Mouse (Mus musculus): ENCODE data around the gene Brpf3. TPM values are rescaled to one million over a fixed set of nuclear protein-coding genes. Genes with fewer than 3 reads are reported as not detected.

Brpf3 gene
- total and polyA plus RNA-seq, 2 experiments: 4.4 to 18.9 TPM

DNA sequence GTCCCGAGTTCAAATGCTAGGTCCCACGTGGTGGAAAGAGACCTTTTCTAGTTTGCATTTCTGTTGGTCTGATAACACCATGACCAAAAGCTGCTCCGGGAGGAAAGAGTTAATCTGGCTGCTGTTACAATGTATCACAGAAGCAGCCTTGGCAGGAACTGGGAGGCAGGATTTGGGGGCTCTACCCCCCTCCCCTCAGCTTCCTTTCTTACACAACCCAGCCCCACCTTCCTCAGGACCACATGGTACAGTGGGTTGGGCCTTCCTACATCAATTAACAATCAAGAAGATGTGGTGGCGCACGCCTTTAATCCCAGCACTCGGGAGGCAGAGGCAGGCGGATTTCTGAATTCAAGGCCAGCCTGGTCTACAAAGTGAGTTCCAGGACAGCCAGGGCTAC, 53.5 kb downstream of the Brpf3 start:
- Histone ChIP-seq H3K4me1 (ENCODE audit: control insufficient read depth, insufficient read depth, low read length) (no peaks in the 10 kb centered on the region), H3K79me2 (ENCODE audit: control insufficient read depth, insufficient read depth, low read length) (no peaks in the 10 kb centered on the region), H3K27me3 (ENCODE audit: control insufficient read depth, insufficient read depth, low read length) (no peaks in the 10 kb centered on the region), H3K4me3 (ENCODE audit: insufficient read depth, low read depth, low read length) (no peak overlapping the region), H3K9ac (ENCODE audit: low read depth, low read length) (no peak overlapping the region), H3K36me3 (ENCODE audit: control insufficient read depth, insufficient read depth, low read length) (no peaks in the 10 kb centered on the region), H3K27ac (replicated peaks; ENCODE audit: insufficient read depth, low read depth, low read length) (no peak overlapping the region)
- 84% methylated on average over 7 of the region's 7 CpGs for WGBS
- DNase-seq (ENCODE audit: extremely low read depth, low read depth, low spot score): no peak
- TF ChIP-seq POLR2A (IDR thresholded peaks at IDR 0.05; ENCODE audit: extremely low read depth, insufficient read depth, low read length) (no peak), CTCF (IDR thresholded peaks at IDR 0.05; ENCODE audit: low read depth, low read length) (no peak)

- no peaks in the 10 kb centered on the region for H3K79me2 ChIP-seq (ENCODE audit: control insufficient read depth, insufficient read depth, low read length)
- 80% methylated on average over 9 of the region's 9 CpGs for whole genome bisulfite sequencing
- H3K36me3 ChIP-seq (ENCODE audit: control insufficient read depth, insufficient read depth, low read length): no peaks in the 10 kb centered on the region
- TF ChIP-seq CTCF (IDR thresholded peaks at IDR 0.05; ENCODE audit: low read depth, low read length) (peak; percentile 43), POLR2A (IDR thresholded peaks at IDR 0.05; ENCODE audit: extremely low read depth, insufficient read depth, low read length) (no peak)
- H3K4me1 ChIP-seq (ENCODE audit: control insufficient read depth, insufficient read depth, low read length): no peaks in the 10 kb centered on the region
- no peak overlapping the region for H3K4me3 ChIP-seq (ENCODE audit: insufficient read depth, low read depth, low read length)
- no peak overlapping the region for H3K27ac ChIP-seq (replicated peaks; ENCODE audit: insufficient read depth, low read depth, low read length)
- no peaks in the 10 kb centered on the region for H3K27me3 ChIP-seq (ENCODE audit: control insufficient read depth, insufficient read depth, low read length)
- H3K9ac ChIP-seq (ENCODE audit: low read depth, low read length): no peak overlapping the region
- peak; percentile 26 for DNase-seq (ENCODE audit: extremely low read depth, low read depth, low spot score)
These were observed 54.4 kb downstream of the Brpf3 start for GRCm38 (mm10) chr17:28855166-28855885.

- H3K27ac ChIP-seq (replicated peaks; ENCODE audit: insufficient read depth, low read depth, low read length): no peak overlapping the region
These were observed 55.1 kb downstream of the Brpf3 start for GRCm38 (mm10) chr17:28856030-28856429.

DNA sequence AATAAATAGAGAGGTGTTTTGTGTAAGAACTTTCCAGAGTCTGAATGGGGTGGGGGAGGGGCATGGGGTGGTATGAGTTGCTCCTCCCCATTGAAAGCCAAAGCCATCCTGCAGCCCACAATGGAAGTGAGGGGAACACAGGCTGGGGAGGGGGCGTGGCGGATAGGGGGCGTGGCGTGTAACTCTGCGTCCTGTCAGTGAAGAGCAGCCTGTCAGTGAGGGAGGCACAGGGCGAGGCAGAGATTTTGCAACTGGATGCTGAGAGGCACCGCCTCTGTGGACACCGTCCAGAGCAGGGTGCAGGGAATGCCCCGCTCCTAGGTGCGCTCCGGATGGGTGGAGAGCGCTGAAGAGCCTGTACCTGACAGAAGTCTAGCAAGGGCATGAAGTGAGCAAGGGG, 57.3 kb downstream of the Brpf3 start, which contains the start of gene Pnpla1:
Gene Pnpla1, plus strand, starts transcription at position 207 of the 400 bp plus-strand sequence.
- Histone ChIP-seq H3K9ac (ENCODE audit: low read depth, low read length) (no peak within 1 kb of the TSS), H3K36me3 (ENCODE audit: control insufficient read depth, insufficient read depth, low read length) (no peaks in the 10 kb centered on the region), H3K4me1 (ENCODE audit: control insufficient read depth, insufficient read depth, low read length) (no peaks in the 10 kb centered on the region), H3K27ac (replicated peaks; ENCODE audit: insufficient read depth, low read depth, low read length) (no peak within 1 kb of the TSS), H3K79me2 (ENCODE audit: control insufficient read depth, insufficient read depth, low read length) (no peaks in the 10 kb centered on the region), H3K27me3 (ENCODE audit: control insufficient read depth, insufficient read depth, low read length) (no peaks in the 10 kb centered on the region), H3K4me3 (ENCODE audit: insufficient read depth, low read depth, low read length) (no peak within 1 kb of the TSS)
- WGBS: 19% methylated on average over 12 of the region's 12 CpGs
- TF ChIP-seq POLR2A (IDR thresholded peaks at IDR 0.05; ENCODE audit: extremely low read depth, insufficient read depth, low read length) (no peak), CTCF (IDR thresholded peaks at IDR 0.05; ENCODE audit: low read depth, low read length) (no peak)
- peak; percentile 9 for DNase-seq (ENCODE audit: extremely low read depth, low read depth, low spot score)

More at GRCm38 (mm10) chr17:28856030-28856429, 55.1 kb downstream of the Brpf3 start:
- H3K9ac ChIP-seq (ENCODE audit: low read depth, low read length): no peak overlapping the region
- H3K27me3 ChIP-seq (ENCODE audit: control insufficient read depth, insufficient read depth, low read length): no peaks in the 10 kb centered on the region
- no peaks in the 10 kb centered on the region for H3K4me1 ChIP-seq (ENCODE audit: control insufficient read depth, insufficient read depth, low read length)
- H3K4me3 ChIP-seq (ENCODE audit: insufficient read depth, low read depth, low read length): no peak overlapping the region
- DNase-seq (ENCODE audit: extremely low read depth, low read depth, low spot score): no peak
- H3K36me3 ChIP-seq (ENCODE audit: control insufficient read depth, insufficient read depth, low read length): no peaks in the 10 kb centered on the region
- TF ChIP-seq CTCF (IDR thresholded peaks at IDR 0.05; ENCODE audit: low read depth, low read length) (no peak), POLR2A (IDR thresholded peaks at IDR 0.05; ENCODE audit: extremely low read depth, insufficient read depth, low read length) (no peak)
- no peaks in the 10 kb centered on the region for H3K79me2 ChIP-seq (ENCODE audit: control insufficient read depth, insufficient read depth, low read length)
- 77% methylated on average over 3 of the region's 3 CpGs for WGBS

DNA sequence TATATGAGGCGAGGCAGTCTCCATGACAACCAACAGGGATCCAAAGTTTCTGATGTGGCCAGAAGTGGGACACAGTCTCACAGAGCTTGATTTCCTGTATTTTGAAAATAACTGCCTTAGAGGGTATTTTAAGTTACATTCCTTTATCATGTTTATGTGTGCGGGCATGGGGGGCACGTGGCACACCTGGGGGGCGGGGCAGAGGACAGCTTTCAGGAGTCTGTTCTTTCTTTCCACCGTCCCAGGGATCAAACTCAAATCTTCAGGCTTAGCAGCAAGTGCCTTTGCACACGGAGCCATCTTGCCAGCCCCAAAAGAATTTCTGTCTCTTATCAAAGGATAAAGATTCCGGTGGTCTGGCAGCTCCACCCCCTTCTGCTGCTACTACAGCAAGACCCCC, 63.0 kb downstream of the Brpf3 start:
- Histone ChIP-seq H3K4me3 (ENCODE audit: insufficient read depth, low read depth, low read length) (no peak overlapping the region), H3K36me3 (ENCODE audit: control insufficient read depth, insufficient read depth, low read length) (no peaks in the 10 kb centered on the region), H3K79me2 (ENCODE audit: control insufficient read depth, insufficient read depth, low read length) (no peaks in the 10 kb centered on the region), H3K4me1 (ENCODE audit: control insufficient read depth, insufficient read depth, low read length) (no peaks in the 10 kb centered on the region), H3K27me3 (ENCODE audit: control insufficient read depth, insufficient read depth, low read length) (no peaks in the 10 kb centered on the region), H3K27ac (replicated peaks; ENCODE audit: insufficient read depth, low read depth, low read length) (no peak overlapping the region), H3K9ac (ENCODE audit: low read depth, low read length) (no peak overlapping the region)
- no peak for DNase-seq (ENCODE audit: extremely low read depth, low read depth, low spot score)
- 68% methylated on average over 7 of the region's 7 CpGs for WGBS
- TF ChIP-seq CTCF (IDR thresholded peaks at IDR 0.05; ENCODE audit: low read depth, low read length): no peak
- TF ChIP-seq POLR2A (IDR thresholded peaks at IDR 0.05; ENCODE audit: extremely low read depth, insufficient read depth, low read length): no peak

- no peak overlapping the region for H3K9ac ChIP-seq (ENCODE audit: low read depth, low read length)
- TF ChIP-seq POLR2A (IDR thresholded peaks at IDR 0.05; ENCODE audit: extremely low read depth, insufficient read depth, low read length) (no peak), CTCF (IDR thresholded peaks at IDR 0.05; ENCODE audit: low read depth, low read length) (no peak)
- H3K36me3 ChIP-seq (ENCODE audit: control insufficient read depth, insufficient read depth, low read length): no peaks in the 10 kb centered on the region
These were observed 63.6 kb downstream of the Brpf3 start for GRCm38 (mm10) chr17:28864464-28864863.

More at GRCm38 (mm10) chr17:28864464-28864863, 63.6 kb downstream of the Brpf3 start:
- WGBS: 84% methylated on average over 6 of the region's 6 CpGs
- H3K27me3 ChIP-seq (ENCODE audit: control insufficient read depth, insufficient read depth, low read length): no peaks in the 10 kb centered on the region
- no peak for DNase-seq (ENCODE audit: extremely low read depth, low read depth, low spot score)
- no peak overlapping the region for H3K27ac ChIP-seq (replicated peaks; ENCODE audit: insufficient read depth, low read depth, low read length)
- H3K4me1 ChIP-seq (ENCODE audit: control insufficient read depth, insufficient read depth, low read length): no peaks in the 10 kb centered on the region
- no peak overlapping the region for H3K4me3 ChIP-seq (ENCODE audit: insufficient read depth, low read depth, low read length)
- H3K79me2 ChIP-seq (ENCODE audit: control insufficient read depth, insufficient read depth, low read length): no peaks in the 10 kb centered on the region

All from liver, adult 2 months (tissue).